Mouse (Mus musculus): Measurements from ENCODE around the gene Dctn1. TPM values are rescaled to one million over a fixed set of nuclear protein-coding genes. Genes with fewer than 3 reads are reported as not detected.

Dctn1 gene
- total and polyA plus RNA-seq, 3 experiments = 51.6 to 243 (median 83.0) TPM

DNA sequence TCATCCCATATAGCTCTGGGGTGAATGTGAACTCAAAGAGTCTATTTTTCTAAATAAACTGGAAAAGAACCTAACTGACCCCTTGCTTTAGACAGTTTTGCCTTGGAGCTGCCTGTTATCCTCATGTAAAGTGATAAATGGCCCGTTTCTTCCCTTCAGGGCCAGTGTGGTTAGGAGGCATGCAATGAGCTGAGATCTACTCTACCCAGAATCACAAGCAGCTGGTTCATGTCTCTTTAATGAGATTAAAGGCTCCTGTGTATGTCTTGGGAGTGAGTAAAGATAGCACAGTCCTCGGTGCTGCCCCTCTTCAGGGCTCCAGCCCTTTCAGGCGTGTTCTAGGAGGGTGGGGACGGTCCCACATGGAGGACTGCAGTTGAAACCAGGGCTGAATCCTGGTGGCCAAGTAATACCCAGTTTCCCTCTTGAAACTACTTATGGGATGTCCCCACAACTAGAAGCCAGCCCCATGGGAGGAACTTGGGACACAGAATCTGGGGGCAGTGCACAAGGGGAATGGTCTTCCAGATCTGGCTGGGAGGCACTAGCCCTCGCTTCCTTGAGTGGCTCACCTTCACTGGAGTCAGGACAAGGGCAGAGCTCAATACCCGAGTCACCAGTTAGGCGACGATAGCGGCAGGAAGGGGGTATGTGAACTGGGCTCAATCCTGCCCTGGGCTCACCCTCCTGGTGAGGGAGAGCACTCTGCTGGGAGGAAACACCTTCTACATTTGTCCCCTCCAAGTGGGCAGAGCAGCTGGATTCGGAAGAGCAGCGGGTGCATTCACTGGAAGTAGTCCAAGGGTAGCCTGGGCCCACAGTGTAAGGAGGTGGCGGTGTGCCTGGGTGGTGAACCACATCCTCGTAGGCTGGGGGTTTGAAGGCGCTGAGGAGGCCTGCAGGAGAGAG, 46.6 kb upstream of the Dctn1 start:
- Histone ChIP-seq H3K27me3 (ENCODE audit: insufficient read depth, low read length) (no peaks in the 10 kb centered on the region), H3K4me3 (ENCODE audit: low read depth, low read length) (peak overlapping the region; percentile 80; the same call in 1 of the 2 replicates), H3K9me3 (replicated peaks) (no peaks in the 10 kb centered on the region), H3K4me1 (ENCODE audit: insufficient read depth, low read depth, low read length) (peaks cover 79% of the 10 kb centered on the region), H3K36me3 (replicated peaks) (peaks cover 61% of the 10 kb centered on the region)
- TF ChIP-seq CTCF (IDR thresholded peaks at IDR 0.05; ENCODE audit: low read depth, low read length) (no peak), POLR2AphosphoS5 (IDR thresholded peaks at IDR 0.05; ENCODE audit: insufficient replicate concordance, low read depth, low read length) (no peak; the same call in 1 of the 2 replicates), GATA2 (IDR thresholded peaks at IDR 0.05; ENCODE audit: borderline replicate concordance, low read depth, low read length) (no peak), TAL1 (conservative IDR thresholded peaks at IDR 0.05; ENCODE audit: low read depth, low read length) (no peak), GATA1 (IDR thresholded peaks at IDR 0.05; ENCODE audit: borderline replicate concordance, low read length) (no peak)
- ATAC-seq (ENCODE audit: extremely low read depth, insufficient number of reproducible peaks, low FRiP score, poor library complexity, severe bottlenecking) (no peak), DNase-seq (ENCODE audit: low spot score) (no peak)

DNA sequence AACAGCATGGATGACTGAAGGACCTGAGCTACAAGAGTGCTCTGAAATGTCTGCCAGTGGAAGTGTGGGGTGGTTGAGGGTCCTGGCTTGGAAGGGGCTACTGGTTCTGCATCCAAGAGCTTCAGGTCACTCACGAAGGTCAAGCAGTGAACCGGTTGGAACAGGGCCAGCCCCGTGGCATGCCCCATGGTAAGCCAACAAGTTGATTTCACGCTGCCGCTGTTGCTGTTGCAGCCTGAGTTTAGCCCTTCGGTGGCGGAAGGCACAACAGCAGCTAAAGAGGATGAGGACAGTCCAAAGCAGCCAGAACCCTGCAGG, 46.0 kb upstream of the Dctn1 start:
- TF ChIP-seq GATA2 (IDR thresholded peaks at IDR 0.05; ENCODE audit: borderline replicate concordance, low read depth, low read length) (no peak), CTCF (IDR thresholded peaks at IDR 0.05; ENCODE audit: low read depth, low read length) (no peak), POLR2AphosphoS5 (IDR thresholded peaks at IDR 0.05; ENCODE audit: insufficient replicate concordance, low read depth, low read length) (0 out of 2 replicates have a peak, but pooled peaks have one; percentile 32), GATA1 (IDR thresholded peaks at IDR 0.05; ENCODE audit: borderline replicate concordance, low read length) (no peak)
- ATAC-seq (ENCODE audit: extremely low read depth, insufficient number of reproducible peaks, low FRiP score, poor library complexity, severe bottlenecking) (no peak), DNase-seq (ENCODE audit: low spot score) (no peak)
- peaks cover 63% of the 10 kb centered on the region for H3K36me3 ChIP-seq (replicated peaks)
- H3K27me3 ChIP-seq (ENCODE audit: insufficient read depth, low read length) = no peaks in the 10 kb centered on the region
- peaks cover 79% of the 10 kb centered on the region for H3K4me1 ChIP-seq (ENCODE audit: insufficient read depth, low read depth, low read length)
- H3K4me3 ChIP-seq (ENCODE audit: low read depth, low read length) = peak overlapping the region; percentile 80; the same call in 1 of the 2 replicates
- H3K9me3 ChIP-seq (replicated peaks) = no peaks in the 10 kb centered on the region

DNA sequence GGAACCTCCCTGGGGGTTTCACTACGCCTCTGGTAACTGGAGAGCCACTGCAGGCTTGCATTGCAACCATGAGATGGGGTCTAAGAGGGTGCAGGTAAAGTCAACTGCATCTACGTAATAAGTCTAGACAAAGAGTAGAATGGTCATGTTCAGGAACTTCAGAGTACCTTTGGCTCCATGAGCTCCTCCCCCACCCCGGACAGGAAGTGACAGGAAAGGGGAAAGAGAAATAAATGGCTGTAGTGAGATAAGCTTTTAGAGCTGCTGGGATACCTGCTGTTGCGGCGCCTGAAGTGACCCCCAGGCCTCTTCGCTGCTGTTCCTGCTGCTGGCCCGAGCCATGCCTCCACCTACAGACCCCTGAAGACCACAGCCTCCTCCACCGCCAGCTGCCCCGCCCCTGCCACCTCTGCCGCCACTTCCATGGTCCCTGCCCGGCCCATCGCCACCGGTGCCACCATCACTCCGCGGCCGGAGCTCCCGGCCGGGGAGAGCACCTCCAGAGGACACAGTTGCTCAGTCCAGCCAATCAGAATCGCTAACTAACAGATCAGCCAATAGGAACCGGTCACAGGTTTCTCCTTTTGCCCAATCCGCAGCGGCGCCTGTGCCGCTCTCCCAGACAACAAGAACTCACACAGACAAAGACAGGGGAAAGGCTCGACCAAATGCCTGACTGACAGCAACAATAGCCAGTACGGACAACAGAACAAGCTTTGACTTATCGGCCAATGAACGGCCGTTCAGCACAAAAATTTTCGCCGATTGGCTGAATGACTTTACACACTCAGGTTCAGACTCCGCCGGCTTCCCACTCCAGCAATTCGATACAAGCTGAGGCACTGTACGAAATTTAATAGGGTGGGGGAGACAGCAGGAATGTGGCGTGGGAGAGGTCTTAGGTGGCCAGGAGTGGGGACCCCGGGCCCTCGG, 44.5 kb upstream of the Dctn1 start, which contains the start of gene Wbp1:
Gene Wbp1 (minus strand): TSS at position 630 of the 933 bp plus-strand sequence.
- H3K36me3 ChIP-seq (replicated peaks) = peaks cover 61% of the 10 kb centered on the region
- ATAC-seq (ENCODE audit: extremely low read depth, insufficient number of reproducible peaks, low FRiP score, poor library complexity, severe bottlenecking) (peak; percentile 93), DNase-seq (ENCODE audit: low spot score) (peak; percentile 99)
- no peaks in the 10 kb centered on the region for H3K9me3 ChIP-seq (replicated peaks)
- H3K4me3 ChIP-seq (ENCODE audit: low read depth, low read length) = peak within 1 kb of the TSS; percentile 80
- TF ChIP-seq TAL1 (conservative IDR thresholded peaks at IDR 0.05; ENCODE audit: low read depth, low read length) = no peak
- 0 out of 2 replicates have a peak, but pooled peaks have one; percentile 52 for TF ChIP-seq POLR2AphosphoS5 (IDR thresholded peaks at IDR 0.05; ENCODE audit: insufficient replicate concordance, low read depth, low read length)
- no peak for TF ChIP-seq GATA2 (IDR thresholded peaks at IDR 0.05; ENCODE audit: borderline replicate concordance, low read depth, low read length)
- TF ChIP-seq CTCF (IDR thresholded peaks at IDR 0.05; ENCODE audit: low read depth, low read length) = no peak
- no peak for TF ChIP-seq GATA1 (IDR thresholded peaks at IDR 0.05; ENCODE audit: borderline replicate concordance, low read length)
- peaks cover 84% of the 10 kb centered on the region for H3K4me1 ChIP-seq (ENCODE audit: insufficient read depth, low read depth, low read length)
- no peaks in the 10 kb centered on the region for H3K27me3 ChIP-seq (ENCODE audit: insufficient read depth, low read length)

DNA sequence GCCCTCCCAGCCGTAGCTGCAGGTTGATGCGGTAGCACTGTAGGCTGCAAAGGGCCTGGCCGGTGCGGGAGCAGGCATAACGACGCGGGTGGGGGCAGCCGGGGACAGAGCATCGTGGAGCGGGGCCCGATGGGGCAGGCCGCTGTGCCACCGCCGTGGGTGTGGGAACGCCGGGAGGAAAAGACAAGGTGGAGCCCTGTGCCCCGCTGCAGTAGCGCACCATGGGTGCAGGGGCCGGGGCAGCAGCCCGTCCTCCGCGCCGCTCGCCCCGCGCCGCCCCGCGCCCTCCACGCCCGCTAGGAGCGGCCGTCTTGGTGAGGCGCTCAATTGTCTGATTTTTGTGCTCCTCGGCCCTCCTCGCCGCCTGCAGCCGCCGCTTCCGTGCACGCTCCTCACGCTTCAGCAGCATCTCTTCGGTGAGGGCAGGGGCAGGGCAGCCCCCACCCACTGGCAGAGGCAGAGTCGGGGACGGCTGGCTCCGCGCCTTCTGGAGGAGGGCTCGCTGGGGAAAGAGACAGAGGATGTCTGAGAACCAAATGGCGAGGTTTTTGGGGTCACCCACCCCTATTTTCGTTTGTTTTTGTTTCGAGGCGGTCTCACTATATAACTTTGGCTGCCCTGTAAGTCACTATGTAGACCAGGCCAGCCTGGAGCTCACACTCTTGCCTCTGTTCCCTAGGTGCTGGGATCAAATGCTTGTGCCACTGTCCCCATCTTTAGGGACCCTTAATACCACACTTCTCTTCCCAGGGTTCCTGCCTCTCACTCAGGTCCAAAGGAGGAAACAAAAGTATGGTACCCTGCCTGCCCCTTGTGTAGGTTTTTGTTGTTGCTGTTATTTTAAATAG, 43.6 kb upstream of the Dctn1 start:
- peak overlapping the region; percentile 80 for H3K4me3 ChIP-seq (ENCODE audit: low read depth, low read length)
- ATAC-seq (ENCODE audit: extremely low read depth, insufficient number of reproducible peaks, low FRiP score, poor library complexity, severe bottlenecking) (no peak), DNase-seq (ENCODE audit: low spot score) (no peak)
- H3K4me1 ChIP-seq (ENCODE audit: insufficient read depth, low read depth, low read length) = peaks cover 78% of the 10 kb centered on the region
- peaks cover 53% of the 10 kb centered on the region for H3K36me3 ChIP-seq (replicated peaks)
- TF ChIP-seq GATA1 (IDR thresholded peaks at IDR 0.05; ENCODE audit: borderline replicate concordance, low read length) (no peak), GATA2 (IDR thresholded peaks at IDR 0.05; ENCODE audit: borderline replicate concordance, low read depth, low read length) (no peak), CTCF (IDR thresholded peaks at IDR 0.05; ENCODE audit: low read depth, low read length) (no peak), POLR2AphosphoS5 (IDR thresholded peaks at IDR 0.05; ENCODE audit: insufficient replicate concordance, low read depth, low read length) (no peak), TAL1 (conservative IDR thresholded peaks at IDR 0.05; ENCODE audit: low read depth, low read length) (no peak)
- H3K27me3 ChIP-seq (ENCODE audit: insufficient read depth, low read length) = no peaks in the 10 kb centered on the region
- H3K9me3 ChIP-seq (replicated peaks) = no peaks in the 10 kb centered on the region

DNA sequence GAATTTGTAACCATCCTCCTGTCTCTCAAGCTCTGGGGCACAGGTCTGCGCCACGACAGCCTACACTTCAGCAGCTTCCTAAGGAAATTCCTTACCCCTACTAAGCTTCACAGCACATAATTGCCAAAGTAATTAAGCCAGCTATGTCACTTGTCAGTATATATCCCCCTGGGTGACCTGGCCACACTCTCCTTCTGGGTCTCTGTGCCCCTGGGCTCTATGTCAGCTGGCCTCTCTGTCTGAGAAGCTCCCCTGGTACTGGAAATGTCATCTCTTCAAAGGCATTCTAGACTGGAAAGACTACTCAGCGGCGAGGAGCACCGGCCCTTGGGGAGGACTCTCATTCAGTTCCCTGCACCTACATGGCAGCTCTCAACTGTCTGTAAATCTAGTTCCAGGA, 42.8 kb upstream of the Dctn1 start:
- TF ChIP-seq TAL1 (conservative IDR thresholded peaks at IDR 0.05; ENCODE audit: low read depth, low read length) (no peak), GATA2 (IDR thresholded peaks at IDR 0.05; ENCODE audit: borderline replicate concordance, low read depth, low read length) (no peak), GATA1 (IDR thresholded peaks at IDR 0.05; ENCODE audit: borderline replicate concordance, low read length) (no peak), CTCF (IDR thresholded peaks at IDR 0.05; ENCODE audit: low read depth, low read length) (no peak), POLR2AphosphoS5 (IDR thresholded peaks at IDR 0.05; ENCODE audit: insufficient replicate concordance, low read depth, low read length) (no peak)
- peaks cover 69% of the 10 kb centered on the region for H3K4me1 ChIP-seq (ENCODE audit: insufficient read depth, low read depth, low read length)
- ATAC-seq (ENCODE audit: extremely low read depth, insufficient number of reproducible peaks, low FRiP score, poor library complexity, severe bottlenecking) = no peak
- H3K9me3 ChIP-seq (replicated peaks) = no peaks in the 10 kb centered on the region
- DNase-seq (ENCODE audit: low spot score) = no peak
- H3K36me3 ChIP-seq (replicated peaks) = peaks cover 44% of the 10 kb centered on the region
- H3K27me3 ChIP-seq (ENCODE audit: insufficient read depth, low read length) = no peaks in the 10 kb centered on the region
- H3K4me3 ChIP-seq (ENCODE audit: low read depth, low read length) = no peak overlapping the region; the same call in 1 of the 2 replicates

Data from G1E (cell line).